Mouse (Mus musculus): ENCODE results near the gene Col4a4.

Gene Col4a4

GRCm38 (mm10) chr1:82577339-82577738, 9.3 kb downstream of the Col4a4 start:
- no peak for DNase-seq

- no peak for DNase-seq
Measured at GRCm38 (mm10) chr1:82576182-82576581, 10.5 kb downstream of the Col4a4 start.

GRCm38 (mm10) chr1:82575681-82576080, 11.0 kb downstream of the Col4a4 start:
- no peak for DNase-seq

GRCm38 (mm10) chr1:82571758-82572157, 14.9 kb downstream of the Col4a4 start:
- DNase-seq: no peak

GRCm38 (mm10) chr1:82569405-82569804, 17.2 kb downstream of the Col4a4 start:
- DNase-seq: no peak

GRCm38 (mm10) chr1:82560223-82560622, 26.4 kb downstream of the Col4a4 start:
- DNase-seq: no peak

- no peak for DNase-seq
Measured at GRCm38 (mm10) chr1:82554889-82555288, 31.8 kb downstream of the Col4a4 start.

GRCm38 (mm10) chr1:82554443-82554850, 32.2 kb downstream of the Col4a4 start:
- DNase-seq: no peak

- no peak for DNase-seq
Measured at GRCm38 (mm10) chr1:82545199-82545960, 41.3 kb downstream of the Col4a4 start.

GRCm38 (mm10) chr1:82544419-82545185, 42.0 kb downstream of the Col4a4 start:
- DNase-seq: no peak

- DNase-seq: no peak
Measured at GRCm38 (mm10) chr1:82543934-82544333, 42.7 kb downstream of the Col4a4 start.

GRCm38 (mm10) chr1:82540056-82540455, 46.6 kb downstream of the Col4a4 start:
- DNase-seq: no peak

- DNase-seq: no peak
Measured at GRCm38 (mm10) chr1:82537848-82538247, 48.8 kb downstream of the Col4a4 start.

- DNase-seq: no peak
Measured at GRCm38 (mm10) chr1:82536515-82537174, 50.0 kb downstream of the Col4a4 start.

- DNase-seq: no peak
Measured at GRCm38 (mm10) chr1:82527931-82528330, 58.7 kb downstream of the Col4a4 start.

- DNase-seq: no peak
Measured at GRCm38 (mm10) chr1:82491954-82492353, 94.7 kb downstream of the Col4a4 start.

GRCm38 (mm10) chr1:82486371-82486770, 100.3 kb downstream of the Col4a4 start:
- no peak for DNase-seq

- no peak for DNase-seq
Measured at GRCm38 (mm10) chr1:82482371-82482770, 104.3 kb downstream of the Col4a4 start.

GRCm38 (mm10) chr1:82479696-82480487, 106.8 kb downstream of the Col4a4 start:
- no peak for DNase-seq

GRCm38 (mm10) chr1:82476746-82477145, 109.9 kb downstream of the Col4a4 start:
- no peak for DNase-seq

- DNase-seq: no peak
Measured at GRCm38 (mm10) chr1:82476256-82476655, 110.4 kb downstream of the Col4a4 start.

GRCm38 (mm10) chr1:82475821-82476220, 110.8 kb downstream of the Col4a4 start:
- no peak for DNase-seq

- no peak for DNase-seq
Measured at GRCm38 (mm10) chr1:82475254-82475653, 111.4 kb downstream of the Col4a4 start.
